Mouse (Mus musculus): ENCODE data around the gene App.

Gene App

DNA sequence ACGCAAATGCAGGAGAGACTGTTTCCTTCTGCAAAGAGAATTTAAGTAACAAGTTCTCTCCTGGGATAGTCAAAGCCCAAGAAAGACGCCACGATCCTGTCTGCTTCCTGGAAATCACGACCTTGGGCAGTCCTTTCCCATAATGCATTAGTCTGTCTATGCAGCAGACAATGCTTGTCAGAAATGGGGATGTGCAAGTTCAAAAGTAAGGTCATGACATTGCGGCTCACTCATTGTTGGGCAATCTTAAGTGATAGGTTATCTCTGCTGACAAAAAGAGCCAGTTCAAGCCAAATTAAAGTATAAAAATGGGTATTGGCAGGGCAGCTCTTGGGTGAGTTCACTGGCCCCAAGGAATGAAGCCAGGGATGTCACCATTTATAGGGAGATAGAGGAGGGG is 51.6 kb downstream of the App start:
- DNase-seq (ENCODE audit: low spot score in 2 of 2) = no peak

DNA sequence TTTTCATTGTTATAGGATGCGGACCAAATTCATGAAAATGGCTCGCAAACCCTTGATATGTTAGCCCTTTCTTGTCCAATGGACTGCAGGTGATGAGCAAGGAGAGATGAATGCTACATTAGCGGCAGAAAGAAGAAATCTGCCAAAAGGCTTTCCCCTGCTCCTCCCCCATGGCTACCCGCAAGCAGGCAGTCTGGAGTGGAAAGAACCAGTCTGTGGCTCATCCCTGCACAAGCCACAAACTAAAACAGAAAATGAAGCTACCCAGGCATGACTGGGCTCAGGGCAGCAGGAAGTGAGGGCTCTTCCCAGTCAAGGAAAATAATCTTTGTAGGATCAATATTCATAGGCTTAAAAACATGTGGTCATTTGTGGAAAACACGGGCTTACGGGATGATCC is 54.6 kb downstream of the App start:
- DNase-seq (ENCODE audit: low spot score in 2 of 2) = no peak

DNA sequence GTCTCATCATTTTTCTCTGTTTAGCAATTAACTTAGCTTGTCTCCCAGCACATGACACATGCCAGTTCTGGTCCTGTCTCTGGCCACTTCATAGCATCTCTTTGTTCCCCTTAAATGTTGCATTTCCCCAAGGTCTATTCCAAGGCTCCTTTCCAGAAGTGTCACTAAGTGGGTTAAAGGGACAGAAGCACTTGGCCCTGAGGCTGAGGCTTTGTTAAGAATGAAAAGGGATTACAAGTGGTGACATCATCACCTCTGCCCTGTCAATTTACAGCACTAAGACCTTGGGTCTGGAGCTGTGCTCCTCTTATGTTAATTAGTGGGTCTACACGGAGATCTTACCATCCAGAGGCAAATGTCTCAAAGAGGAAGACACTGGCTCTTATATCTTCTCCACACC is 56.0 kb downstream of the App start:
- DNase-seq (ENCODE audit: low spot score in 2 of 2) = no peak

DNA sequence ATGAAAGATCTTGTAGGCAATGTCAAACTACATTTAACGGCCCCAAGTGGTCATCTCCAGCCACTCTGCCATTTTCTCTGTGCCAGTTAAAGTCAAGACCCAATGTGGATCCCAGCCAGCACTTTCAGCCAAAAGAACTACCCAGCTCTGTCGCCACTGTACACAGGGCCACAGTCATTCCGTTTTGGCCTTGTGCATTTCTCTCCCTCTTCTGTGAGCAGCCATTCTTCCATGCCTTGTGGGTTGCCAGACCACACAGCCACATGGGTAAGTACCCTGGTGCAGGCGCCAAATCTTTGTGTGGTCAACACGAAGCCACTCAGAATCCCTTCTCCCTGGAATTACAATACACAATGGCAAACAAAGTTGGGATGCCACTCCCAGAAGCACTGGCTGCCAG is 57.7 kb downstream of the App start:
- DNase-seq (ENCODE audit: low spot score in 2 of 2) = no peak

DNA sequence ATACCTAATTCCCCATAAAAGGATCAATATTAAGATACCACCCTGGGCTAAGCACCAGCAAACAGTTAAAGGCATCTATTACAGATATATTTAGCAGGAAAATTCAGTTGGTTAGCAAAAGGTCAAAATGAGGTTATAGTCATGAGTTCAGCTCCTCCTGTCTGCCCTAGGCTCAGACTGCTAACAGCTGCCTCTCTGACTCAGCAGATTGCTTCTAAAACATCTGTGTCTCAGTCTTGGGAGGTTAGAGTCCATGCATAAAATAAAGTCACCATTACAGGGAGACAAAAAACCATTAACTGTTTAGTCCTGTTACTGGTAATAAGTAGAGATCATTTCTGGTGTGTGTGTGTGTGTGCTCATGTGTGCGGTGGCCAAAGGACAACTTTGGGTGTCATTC is 58.8 kb downstream of the App start:
- DNase-seq (ENCODE audit: low spot score in 2 of 2) = no peak

DNA sequence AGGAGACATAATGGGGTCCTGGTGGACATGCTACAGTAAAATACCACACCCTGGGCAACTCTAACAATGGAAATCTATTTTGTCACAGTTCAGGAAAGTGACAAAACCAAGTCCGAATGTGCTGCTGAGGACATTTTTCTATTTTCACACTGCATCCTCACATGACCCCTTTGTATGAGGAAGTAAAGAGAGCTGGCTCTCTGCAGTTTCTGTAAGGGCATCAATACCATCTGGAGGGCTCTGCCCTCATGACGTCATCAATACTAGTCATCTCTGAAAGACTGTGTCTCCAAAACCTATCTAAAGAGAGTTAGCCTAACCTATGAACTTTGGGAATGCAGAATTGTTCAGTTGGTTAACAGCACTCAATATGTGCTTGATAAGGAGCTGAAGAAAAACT is 59.6 kb downstream of the App start:
- DNase-seq (ENCODE audit: low spot score in 2 of 2) = no peak

DNA sequence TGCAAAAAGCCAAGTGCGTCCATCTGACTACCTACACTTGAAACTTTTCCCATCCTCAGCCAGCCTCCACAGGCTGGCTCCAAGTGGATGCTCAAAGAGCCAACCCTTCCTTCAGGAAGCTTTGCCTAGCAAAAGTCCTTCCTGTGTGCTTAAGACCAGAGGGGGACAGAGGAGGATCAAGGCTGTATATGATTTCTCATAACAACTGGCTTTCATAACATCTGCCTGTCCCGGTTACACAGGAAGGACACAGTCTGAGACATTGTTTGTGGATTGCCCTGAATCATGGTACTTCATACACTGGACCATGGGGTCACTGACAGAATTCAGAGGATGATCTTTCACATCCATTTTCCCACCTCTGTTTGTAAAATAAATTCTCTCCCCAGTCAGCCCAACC is 61.3 kb downstream of the App start:
- DNase-seq (ENCODE audit: low spot score in 2 of 2) = no peak

DNA sequence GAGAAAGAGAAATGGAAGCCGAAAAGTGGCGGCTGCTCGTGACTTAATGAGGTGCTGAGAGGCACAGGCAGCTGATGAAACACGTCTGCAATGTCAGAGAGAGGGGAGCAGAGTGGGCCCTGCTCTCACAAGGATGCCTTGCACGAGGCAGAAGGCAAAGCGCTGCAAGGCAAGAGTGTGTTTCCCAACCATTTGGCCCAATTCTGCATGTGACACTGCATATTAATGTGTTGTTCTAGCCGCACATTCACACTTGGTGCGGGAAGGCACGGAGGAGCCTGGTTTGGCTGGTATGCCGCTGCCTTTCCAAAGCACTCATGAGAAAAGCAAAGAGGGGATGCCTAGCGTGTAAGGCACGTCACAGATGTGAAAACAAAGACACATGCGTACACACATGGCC is 63.1 kb downstream of the App start:
- DNase-seq (ENCODE audit: low spot score in 2 of 2) = no peak

DNA sequence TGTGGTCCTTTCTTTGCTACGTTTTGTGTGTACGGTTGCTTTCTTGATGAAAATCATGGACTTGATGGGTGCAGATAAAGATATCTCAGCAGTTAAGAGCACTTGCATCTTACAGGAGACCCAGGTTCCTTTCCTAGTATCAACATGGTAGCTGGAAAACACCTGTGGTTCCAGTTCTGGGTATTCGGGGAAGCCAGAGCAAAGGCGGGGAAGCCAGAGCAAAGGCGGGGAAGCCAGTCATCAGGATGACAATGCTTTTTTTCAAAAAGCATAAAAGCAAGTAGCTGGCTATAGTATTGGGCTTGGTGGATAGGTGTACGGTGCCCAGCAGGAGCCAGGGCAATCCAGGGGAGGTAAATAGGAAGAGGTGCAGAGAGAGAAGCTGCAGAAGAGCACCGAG is 65.1 kb downstream of the App start:
- no peak for DNase-seq (ENCODE audit: low spot score in 2 of 2)

DNA sequence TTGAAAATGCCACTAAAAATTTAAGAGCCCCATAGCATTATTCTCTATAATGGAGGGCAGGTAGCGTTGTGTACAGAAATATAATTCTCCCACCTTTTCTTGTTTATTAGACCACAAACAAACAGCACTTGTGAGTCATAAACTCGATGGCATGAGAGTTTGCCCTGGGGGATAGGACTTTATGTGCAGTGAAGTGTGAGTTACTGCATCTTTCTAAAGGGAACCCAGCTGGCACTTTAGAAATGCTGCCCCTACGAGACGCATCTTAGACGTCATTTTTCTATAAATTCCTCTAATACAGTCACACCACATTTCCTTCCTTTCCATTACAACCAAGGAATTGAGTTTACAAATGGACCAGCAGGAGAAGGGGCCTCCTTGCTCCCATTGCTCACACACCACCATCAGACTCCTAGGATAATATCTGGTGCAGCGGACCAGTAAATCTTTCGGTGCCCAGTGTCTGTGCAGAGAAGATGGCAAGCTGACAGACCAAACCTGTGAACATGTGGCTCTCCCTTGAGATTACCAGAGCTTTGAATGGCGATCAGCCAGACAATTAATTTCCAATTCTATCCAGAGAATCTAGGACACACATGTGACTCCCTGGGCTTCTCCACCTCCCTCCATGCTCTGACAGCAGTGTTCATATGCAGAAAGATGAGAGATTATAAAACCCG is 66.8 kb downstream of the App start:
- DNase-seq (ENCODE audit: low spot score in 2 of 2) = no peak

DNA sequence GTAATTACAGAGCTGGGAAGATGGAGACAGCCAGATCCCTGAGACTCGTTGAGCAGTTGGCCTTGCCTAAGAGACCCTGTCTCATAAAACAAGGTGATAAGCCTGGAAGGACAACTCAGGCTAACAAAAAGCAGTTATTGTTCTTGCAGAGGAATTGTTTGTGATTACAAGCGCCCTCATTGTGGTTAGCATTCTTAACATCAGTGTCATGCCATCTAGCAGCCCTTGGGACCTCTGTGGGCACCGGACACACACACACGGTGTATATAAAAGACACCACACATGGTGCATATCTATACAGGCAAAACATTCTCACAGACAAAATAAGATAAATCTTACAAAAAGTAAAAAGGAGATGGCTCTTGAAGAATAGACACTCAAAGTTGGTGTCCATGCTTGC is 68.0 kb downstream of the App start:
- DNase-seq (ENCODE audit: low spot score in 2 of 2) = no peak

DNA sequence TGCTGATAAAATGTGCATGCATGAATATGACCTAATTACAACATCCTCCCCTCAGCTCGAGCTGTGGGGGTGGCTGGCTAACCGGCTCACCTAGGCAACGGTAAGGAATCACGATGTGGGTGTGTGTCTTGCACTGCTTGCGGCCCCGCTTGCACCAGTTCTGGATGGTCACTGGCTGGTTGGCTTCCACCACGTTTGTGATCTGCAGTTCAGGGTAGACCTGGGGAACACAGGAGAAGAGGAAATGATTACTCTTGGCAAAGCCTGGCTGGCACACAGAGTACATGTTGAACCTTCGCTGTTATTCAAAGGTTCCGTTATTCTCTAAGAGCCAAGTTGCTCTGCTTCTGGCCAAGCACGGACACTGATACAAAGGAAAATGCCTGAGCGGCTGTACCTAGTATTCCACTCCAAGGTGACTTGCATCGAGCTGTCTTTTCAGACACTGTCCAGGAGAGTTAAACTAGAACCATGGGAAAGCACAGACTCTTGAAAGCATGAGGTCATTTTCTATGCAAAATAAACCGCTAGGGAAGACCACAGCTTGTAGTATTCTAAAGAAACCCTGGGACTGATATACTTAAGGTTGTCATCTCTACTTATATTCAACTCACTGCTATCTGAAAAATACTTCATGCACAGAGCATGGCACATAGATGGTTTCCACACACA is 70.3 kb downstream of the App start:
- no peak for DNase-seq (ENCODE audit: low spot score in 2 of 2)

DNA sequence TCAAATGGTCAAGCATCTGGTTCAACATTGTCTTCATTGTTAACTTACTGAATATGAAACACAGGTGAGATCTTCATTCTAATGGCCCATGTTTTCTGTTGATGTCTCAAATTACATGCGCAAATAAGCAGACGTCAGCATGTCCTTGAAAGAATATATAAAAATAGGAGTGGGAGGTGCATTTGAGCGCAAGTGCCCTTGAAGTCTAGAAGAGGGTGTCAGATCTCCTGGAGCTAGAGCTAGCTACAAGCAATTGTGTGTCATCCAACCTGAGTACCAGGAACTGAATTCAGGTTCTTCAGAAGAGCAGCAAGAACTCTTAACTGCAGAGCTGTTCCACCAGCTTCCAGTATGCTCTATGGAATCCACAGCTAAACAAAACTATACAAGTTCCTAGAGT is 72.0 kb downstream of the App start:
- DNase-seq (ENCODE audit: low spot score in 2 of 2) = no peak

DNA sequence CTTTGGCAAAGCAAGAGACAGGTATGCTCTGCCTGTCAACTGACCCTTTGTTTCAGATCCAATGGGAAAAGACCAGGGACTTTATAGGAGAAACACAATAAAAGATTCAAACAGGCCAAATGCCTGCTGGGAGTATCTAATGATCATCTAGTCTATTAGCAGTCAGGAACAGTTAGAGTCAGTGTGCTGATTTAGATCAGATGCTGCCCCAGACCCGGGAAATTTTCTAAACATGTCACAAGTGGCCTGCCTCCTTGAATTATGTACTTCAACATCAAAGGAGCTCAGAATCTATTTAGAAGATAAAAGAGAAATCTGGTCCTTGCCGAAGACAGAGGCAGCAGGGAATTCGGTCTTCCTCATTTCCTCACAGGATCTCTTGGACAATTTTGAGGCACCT is 72.8 kb downstream of the App start:
- DNase-seq (ENCODE audit: low spot score in 2 of 2) = no peak

DNA sequence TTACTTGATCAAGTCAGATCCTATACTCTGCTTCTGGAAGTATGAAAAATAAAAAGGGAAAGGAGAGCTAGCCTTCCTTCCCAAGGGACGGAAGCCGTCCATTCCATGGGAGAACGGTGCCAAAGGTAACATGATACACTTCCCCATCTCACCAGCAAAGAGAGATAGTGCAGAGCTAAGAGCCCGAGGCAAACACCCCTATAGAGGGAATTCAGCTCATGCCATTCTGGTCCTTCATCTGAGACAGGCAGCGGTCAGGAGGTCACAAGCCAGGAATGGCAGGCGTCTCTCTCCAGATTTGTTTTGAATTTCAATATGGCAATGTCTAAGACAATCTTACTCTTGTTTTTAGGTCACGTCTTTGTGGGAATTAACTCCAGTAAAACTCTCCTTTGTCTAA is 74.1 kb downstream of the App start:
- no peak for DNase-seq (ENCODE audit: low spot score in 2 of 2)

DNA sequence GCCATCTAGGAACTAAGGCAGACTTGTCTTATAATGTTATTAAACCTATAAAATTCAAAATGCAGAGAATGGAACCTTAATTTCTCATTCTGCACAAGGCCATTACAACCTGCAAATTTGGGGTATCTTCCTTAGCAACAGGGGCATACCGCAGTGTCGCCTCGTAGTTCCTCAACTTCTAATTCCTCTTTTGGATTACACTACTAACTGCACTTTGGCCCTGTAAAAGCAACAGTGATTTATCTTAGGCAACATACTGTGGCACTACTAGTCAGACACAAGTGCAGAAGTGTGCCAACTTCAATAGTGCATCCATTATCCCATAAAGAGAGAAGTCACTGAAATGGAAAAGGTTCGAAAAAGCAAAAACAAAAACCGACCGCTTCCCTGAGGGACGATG is 74.5 kb downstream of the App start:
- no peak for DNase-seq (ENCODE audit: low spot score in 2 of 2)

DNA sequence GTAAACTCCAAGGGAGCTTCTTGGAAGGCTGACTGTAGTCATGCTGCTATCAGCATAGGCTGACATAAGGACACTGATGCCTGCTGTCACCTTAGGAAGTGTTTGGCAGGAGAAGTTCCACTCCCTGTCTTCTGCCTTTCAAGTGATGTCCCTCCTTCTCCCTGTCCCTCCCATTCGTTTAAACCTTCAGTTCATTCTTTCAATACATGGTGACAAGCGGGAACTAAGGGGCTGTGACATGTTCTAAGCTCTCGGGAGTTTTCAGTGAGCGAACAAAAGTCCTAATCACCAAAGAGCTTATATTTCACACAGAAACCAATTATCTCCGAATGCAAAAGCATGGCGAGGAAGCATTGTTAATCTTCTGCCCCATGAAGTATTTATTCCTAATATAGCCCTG is 77.2 kb downstream of the App start:
- no peak for DNase-seq (ENCODE audit: low spot score in 2 of 2)

DNA sequence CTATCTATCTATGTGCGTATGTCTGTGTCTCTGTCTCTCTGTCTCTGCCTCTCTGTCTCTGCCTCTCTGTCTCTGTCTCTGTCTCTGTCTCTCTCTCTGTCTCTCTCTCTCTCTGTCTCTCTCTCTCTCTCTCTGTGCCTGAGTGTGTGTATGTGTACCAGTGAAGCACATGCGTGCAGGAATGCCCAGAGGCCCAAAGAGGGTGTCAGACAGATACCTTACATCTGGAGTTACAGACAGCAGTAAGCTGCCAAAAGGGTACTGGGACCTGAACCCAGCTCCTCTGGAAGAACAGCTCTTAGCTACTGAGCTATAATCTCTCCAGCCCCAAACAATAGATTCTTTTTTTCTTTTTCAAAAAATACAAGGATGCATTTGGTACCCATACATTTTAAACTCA is 77.6 kb downstream of the App start:
- no peak for DNase-seq (ENCODE audit: low spot score in 2 of 2)

DNA sequence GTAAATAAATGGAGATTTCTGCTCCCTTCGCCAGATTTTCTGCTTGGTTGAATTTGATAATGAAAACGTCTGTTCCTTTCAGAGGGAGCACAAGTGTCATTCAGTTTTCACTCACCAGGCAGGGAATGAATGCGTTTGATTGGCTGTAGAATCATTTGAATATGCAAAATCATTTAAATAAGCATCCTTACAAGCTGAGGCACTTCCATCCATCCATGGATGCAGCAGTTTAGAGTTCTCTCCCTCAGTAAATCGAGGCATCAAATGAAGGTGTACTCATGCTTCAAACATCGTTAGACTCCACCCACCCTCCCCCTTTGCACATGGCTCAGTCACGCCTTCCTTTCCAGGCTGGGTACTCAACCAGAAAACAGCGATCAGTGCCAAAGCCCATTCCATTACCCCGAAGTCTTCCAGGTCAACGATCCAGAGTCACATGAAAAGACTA is 80.9 kb downstream of the App start:
- DNase-seq (ENCODE audit: low spot score in 2 of 2) = no peak

DNA sequence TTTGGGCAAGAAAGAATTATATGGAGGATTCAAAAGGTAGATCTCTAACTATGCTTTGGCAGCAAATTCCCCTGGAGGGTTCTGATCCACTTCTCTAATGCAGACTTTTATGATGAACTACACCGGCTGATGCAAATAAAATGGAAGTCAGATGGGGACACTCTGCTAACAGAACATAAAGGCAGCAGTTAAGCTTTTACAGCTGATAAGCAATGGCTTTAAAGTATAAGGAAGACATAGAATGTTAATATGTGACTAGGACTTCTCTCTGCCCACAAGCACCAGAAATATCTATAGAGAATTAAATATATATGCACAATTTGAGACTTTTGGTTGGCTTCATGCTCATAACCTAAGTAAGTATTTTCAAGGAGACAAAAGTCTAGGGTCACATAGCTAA is 81.4 kb downstream of the App start:
- no peak for DNase-seq (ENCODE audit: low spot score in 2 of 2)

DNA sequence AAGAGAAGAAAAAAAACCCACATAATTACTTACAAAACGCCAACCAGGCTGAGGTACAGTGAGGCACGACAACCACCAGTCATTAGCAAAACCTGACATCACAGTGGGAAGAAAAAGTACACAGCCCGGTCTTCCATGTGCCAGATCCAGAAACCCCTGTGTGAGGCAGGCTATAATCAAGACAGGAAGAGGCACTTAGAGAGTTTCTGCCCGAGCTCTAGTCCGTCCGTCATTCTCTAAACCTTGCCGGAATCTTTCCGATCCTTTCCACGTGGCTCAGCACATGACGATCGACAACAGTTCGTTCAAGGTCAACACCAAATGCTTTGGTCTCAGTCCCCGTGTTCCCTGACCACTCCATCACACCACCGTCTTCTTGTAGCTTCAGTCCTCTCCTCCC is 82.6 kb downstream of the App start:
- DNase-seq (ENCODE audit: low spot score in 2 of 2) = no peak

DNA sequence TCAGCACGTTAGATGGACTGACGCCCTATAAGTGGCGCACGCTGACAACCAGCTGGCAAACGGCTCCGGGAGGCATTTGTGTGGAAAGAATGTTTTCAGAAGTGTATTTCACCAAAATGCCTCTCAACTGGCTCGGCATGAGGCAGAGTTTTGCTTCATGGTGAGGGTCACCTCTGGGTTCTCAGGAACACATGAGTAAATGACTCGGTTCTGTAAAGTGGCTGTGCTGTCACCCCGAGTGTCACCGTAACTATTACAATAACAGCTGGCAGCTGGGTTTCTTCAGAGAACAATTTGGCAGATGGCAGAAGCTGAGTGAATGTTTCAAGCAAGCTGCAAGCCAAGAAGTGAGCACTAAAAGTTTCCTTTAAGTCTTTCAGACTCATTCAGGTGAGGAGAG is 85.4 kb downstream of the App start:
- DNase-seq (ENCODE audit: low spot score in 2 of 2) = no peak

DNA sequence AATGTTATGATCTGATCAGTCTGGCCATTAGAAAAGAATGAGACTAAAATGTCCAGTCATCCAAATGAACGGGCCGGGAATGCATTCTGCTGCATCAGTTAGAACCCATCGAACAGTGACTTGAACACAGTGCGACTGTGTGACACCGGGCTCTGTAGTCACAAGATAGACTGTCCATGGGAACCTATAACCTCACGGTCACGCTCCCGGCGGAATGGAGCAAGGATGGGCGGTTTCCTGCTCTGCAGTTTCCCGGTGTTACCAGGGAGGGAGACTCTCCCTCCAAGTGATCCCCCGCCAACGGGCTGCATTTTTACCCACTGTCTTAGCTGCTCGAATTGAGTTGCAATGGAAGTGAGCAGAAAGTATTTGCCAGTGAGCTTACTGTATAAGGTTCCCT is 87.3 kb downstream of the App start:
- no peak for DNase-seq (ENCODE audit: low spot score in 2 of 2)

DNA sequence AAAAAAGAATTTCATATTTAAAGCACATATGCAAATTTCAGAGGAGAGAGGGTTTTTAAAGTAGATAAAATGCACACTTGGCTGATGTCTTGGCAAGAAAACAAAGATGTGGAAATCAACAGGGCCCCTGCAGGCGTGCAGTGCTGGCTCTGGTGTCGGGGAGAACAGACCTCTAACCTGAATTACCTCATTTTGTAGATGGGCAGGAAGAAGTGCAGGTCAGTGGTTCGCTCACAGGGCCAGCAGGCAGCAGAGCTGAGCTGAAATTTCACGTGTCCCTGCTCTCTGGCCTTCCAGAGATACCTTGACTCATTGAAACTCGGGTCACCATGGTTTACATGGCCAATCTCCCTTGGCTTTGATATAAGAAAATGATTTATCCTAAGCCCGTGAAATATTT is 87.7 kb downstream of the App start:
- DNase-seq (ENCODE audit: low spot score in 2 of 2) = no peak

All from thymus, postnatal 10 days (tissue).